Mouse (Mus musculus) myocyte (in vitro differentiated cells): ENCODE data around the gene Recql5.

Experiments
- CEBPB ChIP-seq: IDR thresholded peaks from 2 replicates; pipeline ENCODE4 v1.6.1; 2011; ENCODE audit warnings: mild to moderate bottlenecking, moderate library complexity; ENCODE audit not compliant: poor library complexity, insufficient read depth, severe bottlenecking
- E2F4 ChIP-seq: IDR thresholded peaks from one replicate; pipeline ENCODE4 v1.6.1; 2011; ENCODE audit warnings: mild to moderate bottlenecking, control low read depth, moderate library complexity; ENCODE audit not compliant: insufficient read depth
- MAX ChIP-seq: IDR thresholded peaks from one replicate; pipeline ENCODE4 v1.6.1; 2011; ENCODE audit warnings: low read depth, mild to moderate bottlenecking, control low read depth
- MYOD1 ChIP-seq, 3 experiments: IDR thresholded peaks; one replicate each; pipeline ENCODE4 v1.6.1; 2011; ENCODE audit warnings: control low read depth in 2 of 3, low read depth in 2 of 3, mild to moderate bottlenecking in 2 of 3, moderate library complexity in 1 of 3; ENCODE audit not compliant: insufficient read length in 2 of 3, control insufficient read depth in 1 of 3
- MYOG ChIP-seq, 3 experiments: IDR thresholded peaks; one replicate each; pipeline ENCODE4 v1.6.1; 2011; ENCODE audit warnings: control low read depth in 2 of 3, low read depth in 2 of 3, mild to moderate bottlenecking in 2 of 3; ENCODE audit not compliant: insufficient read length in 2 of 3, control insufficient read depth in 1 of 3, insufficient read depth in 1 of 3
- POLR2A ChIP-seq: IDR thresholded peaks from one replicate; pipeline ENCODE4 v1.6.1; 2011; ENCODE audit warnings: low read depth, mild to moderate bottlenecking, control low read depth, moderate library complexity; ENCODE audit not compliant: insufficient read length
- POLR2AphosphoS2 ChIP-seq: IDR thresholded peaks from one replicate; pipeline ENCODE4 v1.6.1; 2011; ENCODE audit warnings: low read depth, control low read depth; ENCODE audit not compliant: insufficient read length
- REST ChIP-seq: IDR thresholded peaks from one replicate; pipeline ENCODE4 v1.6.1; 2011; ENCODE audit warnings: mild to moderate bottlenecking, control low read depth, moderate library complexity; ENCODE audit not compliant: insufficient read depth, insufficient read length
- TCF12 ChIP-seq: IDR thresholded peaks from one replicate; pipeline ENCODE4 v1.6.1; 2011; ENCODE audit warnings: mild to moderate bottlenecking, control low read depth; ENCODE audit not compliant: poor library complexity, insufficient read depth, severe bottlenecking
- TCF3 ChIP-seq: IDR thresholded peaks from one replicate; pipeline ENCODE4 v1.6.1; 2011; ENCODE audit warnings: low read depth, control low read depth; ENCODE audit not compliant: insufficient read length
- USF1 ChIP-seq: IDR thresholded peaks from one replicate; pipeline ENCODE4 v1.6.1; 2011; ENCODE audit warnings: low read depth, mild to moderate bottlenecking, control low read depth, moderate library complexity

- TF ChIP-seq POLR2A = no peak
- no peak for TF ChIP-seq MAX
- no peak for TF ChIP-seq MYOD1 (IDR thresholded peaks at IDR 0.05; ENCODE audit: control insufficient read depth in 1 of 3, insufficient read length in 2 of 3, low read depth in 2 of 3)
- no peak for TF ChIP-seq REST
- no peak for TF ChIP-seq TCF12
- no peak for TF ChIP-seq USF1
- TF ChIP-seq E2F4 = no peak
- peak; percentile 55 for TF ChIP-seq POLR2AphosphoS2
- TF ChIP-seq CEBPB = no peak
- peak in 1 of 3 experiments; percentile 33 for TF ChIP-seq MYOG (IDR thresholded peaks at IDR 0.05; ENCODE audit: control insufficient read depth in 1 of 3, insufficient read depth in 1 of 3, insufficient read length in 2 of 3, low read depth in 2 of 3)
- no peak for TF ChIP-seq TCF3
These were observed 28.1 kb downstream of the Recql5 start for GRCm38 (mm10) chr11:115904956-115905790.
